Mouse (Mus musculus) hindbrain, embryonic 15.5 days (tissue): ENCODE data around the gene Nipal3. TPM values are rescaled to one million over a fixed set of nuclear protein-coding genes. Genes with fewer than 3 reads are reported as not detected.

Experiments used
- ATAC-seq: fragments of 200-750 bp; cut with Nextera tagmentation; 2 replicates; pipeline ENCODE4 v1.8.0; 2017; ENCODE audit warnings: low read depth, moderate number of reproducible peaks, moderate TSS enrichment; ENCODE audit not compliant: low FRiP score
- H3K27ac ChIP-seq: fragments of 300-500 bp; sonication (generic); replicated peaks from 2 replicates; pipeline ENCODE4 v1.5.1; 2015; ENCODE audit warnings: mild to moderate bottlenecking, inconsistent platforms
- H3K27me3 ChIP-seq: fragments of 300-500 bp; sonication (generic); 2 replicates; pipeline ENCODE4 v1.6.1; 2015; ENCODE audit warnings: control low read depth, inconsistent platforms
- H3K36me3 ChIP-seq: fragments of 300-500 bp; sonication (generic); 2 replicates; pipeline ENCODE4 v1.6.1; 2015; ENCODE audit warnings: control low read depth, inconsistent platforms
- H3K4me1 ChIP-seq: fragments of 300-500 bp; sonication (generic); replicated peaks from 2 replicates; pipeline ENCODE4 v1.6.1; 2015; ENCODE audit warnings: control low read depth, inconsistent platforms
- H3K4me2 ChIP-seq: fragments of 300-500 bp; sonication (generic); 2 replicates; pipeline ENCODE4 v1.6.1; 2015; ENCODE audit warnings: moderate library complexity, mild to moderate bottlenecking, inconsistent platforms
- H3K4me3 ChIP-seq: fragments of 300-500 bp; sonication (generic); 2 replicates; pipeline ENCODE4 v1.5.1; 2015; ENCODE audit warnings: mild to moderate bottlenecking, inconsistent platforms
- H3K9ac ChIP-seq: fragments of 300-500 bp; sonication (generic); 2 replicates; pipeline ENCODE4 v1.6.1; 2015; ENCODE audit warnings: inconsistent platforms
- H3K9me3 ChIP-seq: fragments of 300-500 bp; sonication (generic); 2 replicates; pipeline ENCODE4 v1.6.1; 2016; ENCODE audit warnings: control low read depth, inconsistent platforms
- WGBS: fragments of 180-500 bp; shearing (Covaris S2); methylation state at CpG from one replicate; pipeline ENCODE4 v1.1.7; 2015; 5-methylcytosine and 5-hydroxymethylcytosine counted together
- polyA plus RNA-seq: library from polyadenylated mRNA; unstranded; fragments of >200 nt; fragmentation: Nextera tagmentation; extraction: Ambion mirVana; gene quantifications from 2 replicates; pipeline ENCODE4 v1.2.1, GENCODE M21; 2015

The Nipal3 gene
- polyA plus RNA-seq, 1 experiment from 2014 or later: 8.1 TPM

- no peaks in the 10 kb centered on the region for H3K36me3 ChIP-seq
- H3K27ac ChIP-seq: no peak overlapping the region
- H3K4me1 ChIP-seq: peaks cover 12% of the 10 kb centered on the region
- no peak for ATAC-seq
- no peak overlapping the region for H3K9ac ChIP-seq
- H3K9me3 ChIP-seq: no peaks in the 10 kb centered on the region
- H3K4me2 ChIP-seq: no peak overlapping the region
- 74% methylated on average over 3 of the region's 3 CpGs for WGBS
- H3K4me3 ChIP-seq: no peak overlapping the region
- no peaks in the 10 kb centered on the region for H3K27me3 ChIP-seq
These were observed 5.0 kb upstream of the Nipal3 start for GRCm38 (mm10) chr4:135499831-135500230.

- Histone ChIP-seq H3K36me3 (no peaks in the 10 kb centered on the region), H3K9ac (no peak overlapping the region), H3K9me3 (no peaks in the 10 kb centered on the region), H3K27me3 (no peaks in the 10 kb centered on the region), H3K4me2 (no peak overlapping the region), H3K27ac (no peak overlapping the region), H3K4me3 (no peak overlapping the region), H3K4me1 (peaks cover 20% of the 10 kb centered on the region)
- 86% methylated on average over 6 of the region's 6 CpGs for WGBS
- ATAC-seq: no peak
These were observed 3.3 kb upstream of the Nipal3 start for GRCm38 (mm10) chr4:135498136-135498535.

DNA sequence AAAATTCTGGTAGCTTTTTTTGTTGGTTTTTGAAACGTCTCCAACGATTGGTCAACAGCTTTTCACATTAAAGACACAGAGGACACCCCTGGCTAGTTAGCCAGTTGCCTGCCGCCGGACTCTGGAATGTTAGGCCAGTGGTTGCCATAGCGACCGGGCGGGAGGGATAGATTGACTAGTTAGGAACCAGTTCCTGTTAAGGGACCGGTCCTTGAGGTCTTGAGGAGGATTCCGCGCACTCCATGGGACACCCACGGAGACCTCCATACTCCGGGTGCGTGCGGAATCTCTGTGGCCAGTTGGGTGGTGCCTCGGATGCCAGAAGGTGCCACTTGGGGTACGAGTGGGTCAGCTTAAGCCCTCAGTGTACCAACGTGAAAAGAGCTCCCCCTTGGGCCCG lies 972 bp upstream of the Nipal3 start:
- WGBS: 13% methylated on average over 18 of the region's 18 CpGs
- H3K9me3 ChIP-seq: no peaks in the 10 kb centered on the region
- peak overlapping the region; percentile 87 for H3K4me3 ChIP-seq
- H3K4me2 ChIP-seq: peak overlapping the region; percentile 93
- 0 out of 2 replicates have a peak, but pooled peaks cover 4% of the 10 kb centered on the region for H3K27me3 ChIP-seq
- H3K27ac ChIP-seq: no peak overlapping the region
- H3K9ac ChIP-seq: no peak overlapping the region
- peaks cover 26% of the 10 kb centered on the region for H3K4me1 ChIP-seq
- H3K36me3 ChIP-seq: 0 out of 2 replicates have a peak, but pooled peaks cover under 1% of the 10 kb centered on the region
- no peak for ATAC-seq

- H3K27me3 ChIP-seq: 0 out of 2 replicates have a peak, but pooled peaks cover 4% of the 10 kb centered on the region
- peak overlapping the region; percentile 79 for H3K27ac ChIP-seq
- no peaks in the 10 kb centered on the region for H3K9me3 ChIP-seq
- no peak for ATAC-seq
- peaks cover 26% of the 10 kb centered on the region for H3K4me1 ChIP-seq
- H3K4me3 ChIP-seq: peak overlapping the region; percentile 87
- peaks cover 4% of the 10 kb centered on the region; the same call in 1 of the 2 replicates for H3K36me3 ChIP-seq
- peak overlapping the region; percentile 93 for H3K4me2 ChIP-seq
- peak overlapping the region; percentile 56 for H3K9ac ChIP-seq
- WGBS: 12% methylated on average over 9 of the region's 9 CpGs
These were observed 556 bp upstream of the Nipal3 start for GRCm38 (mm10) chr4:135495397-135495791.

DNA sequence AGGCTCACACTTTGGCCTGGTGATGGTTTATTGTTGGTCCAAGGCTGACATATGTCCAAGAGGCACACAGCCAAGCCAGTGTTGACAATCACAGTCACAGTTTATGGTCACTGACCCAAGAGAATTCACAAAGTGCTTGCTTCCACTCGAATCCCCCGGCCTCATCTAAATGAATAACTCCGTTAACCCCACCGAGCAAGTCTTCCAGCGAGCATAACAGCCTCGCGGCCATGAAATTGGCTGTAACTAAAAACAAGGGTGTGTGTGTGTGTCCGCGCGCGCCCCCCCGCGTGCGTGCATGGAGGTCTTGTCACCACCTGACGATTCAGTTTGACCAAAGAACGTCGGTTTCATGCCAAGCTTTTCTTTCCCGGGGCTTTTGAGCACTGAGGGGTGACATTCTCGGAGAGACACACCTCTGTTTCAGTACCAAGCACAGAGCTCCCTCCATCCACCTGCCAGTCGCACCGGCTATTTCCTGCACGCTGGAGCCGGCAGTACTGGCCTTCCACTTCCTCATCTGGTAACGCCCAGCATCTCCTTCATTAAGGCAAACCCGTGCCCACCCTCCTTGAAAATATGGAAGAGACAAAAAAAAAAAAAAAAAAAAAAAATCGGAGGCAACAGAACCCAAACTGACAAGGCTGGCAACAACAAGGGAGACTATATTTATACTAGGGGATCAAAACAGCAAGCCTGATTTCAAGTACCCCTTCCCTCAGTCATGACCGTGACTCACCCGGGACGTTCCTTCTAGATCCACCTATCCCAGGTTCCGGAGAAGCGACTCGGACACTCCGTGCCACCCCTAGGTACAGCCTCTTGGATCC lies 932 bp downstream of the Nipal3 start:
- under 1% methylated on average over 33 of the region's 33 CpGs for WGBS
- peak; percentile 14; the same call in 1 of the 2 replicates for ATAC-seq
- Histone ChIP-seq H3K36me3 (peaks cover 17% of the 10 kb centered on the region), H3K4me2 (peak overlapping the region; percentile 93), H3K27me3 (0 out of 2 replicates have a peak, but pooled peaks cover 4% of the 10 kb centered on the region), H3K27ac (peak overlapping the region; percentile 36), H3K4me1 (peaks cover 26% of the 10 kb centered on the region), H3K9me3 (no peaks in the 10 kb centered on the region), H3K4me3 (peak overlapping the region; percentile 87), H3K9ac (peak overlapping the region; percentile 56)

DNA sequence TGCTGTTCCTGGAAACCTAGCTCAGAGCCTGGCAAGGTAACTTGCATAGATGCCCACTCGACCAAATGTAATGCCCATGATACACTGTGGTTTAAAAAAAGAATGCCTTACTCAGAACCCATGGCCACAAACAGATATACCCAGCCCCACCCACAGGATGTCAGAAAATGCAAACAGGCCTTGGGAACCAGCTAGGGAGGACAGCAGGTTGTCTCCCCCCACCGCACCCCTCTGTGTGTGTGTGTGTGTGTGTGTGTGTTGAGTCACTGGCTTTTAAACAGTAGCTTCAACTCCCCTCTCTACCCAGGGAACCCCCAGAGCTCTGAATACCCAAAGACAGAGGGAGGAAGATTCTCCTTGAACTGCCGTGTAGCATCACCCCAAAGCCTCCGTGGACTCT lies 1.6 kb downstream of the Nipal3 start:
- no peaks in the 10 kb centered on the region for H3K9me3 ChIP-seq
- peaks cover 26% of the 10 kb centered on the region for H3K4me1 ChIP-seq
- H3K9ac ChIP-seq: peak overlapping the region; percentile 56; the same call in 1 of the 2 replicates
- H3K4me2 ChIP-seq: peak overlapping the region; percentile 93
- ATAC-seq: no peak
- 0 out of 2 replicates have a peak, but pooled peaks cover 4% of the 10 kb centered on the region for H3K27me3 ChIP-seq
- WGBS: 42% methylated on average over 4 of the region's 4 CpGs
- peak overlapping the region; percentile 87 for H3K4me3 ChIP-seq
- peak overlapping the region; percentile 36; the same call in 1 of the 2 replicates for H3K27ac ChIP-seq
- H3K36me3 ChIP-seq: peaks cover 24% of the 10 kb centered on the region

GRCm38 (mm10) chr4:135489256-135489655 lies 5.6 kb downstream of the Nipal3 start:
- peaks cover 12% of the 10 kb centered on the region for H3K4me1 ChIP-seq
- no peak for ATAC-seq
- no peak overlapping the region for H3K27ac ChIP-seq
- no peak overlapping the region for H3K9ac ChIP-seq
- H3K27me3 ChIP-seq: 0 out of 2 replicates have a peak, but pooled peaks cover 4% of the 10 kb centered on the region
- no peaks in the 10 kb centered on the region for H3K9me3 ChIP-seq
- WGBS: 89% methylated on average over 7 of the region's 7 CpGs
- peaks cover 24% of the 10 kb centered on the region for H3K36me3 ChIP-seq
- no peak overlapping the region for H3K4me3 ChIP-seq
- H3K4me2 ChIP-seq: no peak overlapping the region

GRCm38 (mm10) chr4:135486352-135486751 lies 8.5 kb downstream of the Nipal3 start:
- Histone ChIP-seq H3K9me3 (no peaks in the 10 kb centered on the region), H3K4me2 (no peak overlapping the region), H3K4me3 (no peak overlapping the region), H3K36me3 (peaks cover 26% of the 10 kb centered on the region), H3K9ac (no peak overlapping the region), H3K27ac (no peak overlapping the region), H3K4me1 (no peaks in the 10 kb centered on the region), H3K27me3 (no peaks in the 10 kb centered on the region)
- ATAC-seq: no peak
- WGBS: 85% methylated on average over 11 of the region's 11 CpGs

DNA sequence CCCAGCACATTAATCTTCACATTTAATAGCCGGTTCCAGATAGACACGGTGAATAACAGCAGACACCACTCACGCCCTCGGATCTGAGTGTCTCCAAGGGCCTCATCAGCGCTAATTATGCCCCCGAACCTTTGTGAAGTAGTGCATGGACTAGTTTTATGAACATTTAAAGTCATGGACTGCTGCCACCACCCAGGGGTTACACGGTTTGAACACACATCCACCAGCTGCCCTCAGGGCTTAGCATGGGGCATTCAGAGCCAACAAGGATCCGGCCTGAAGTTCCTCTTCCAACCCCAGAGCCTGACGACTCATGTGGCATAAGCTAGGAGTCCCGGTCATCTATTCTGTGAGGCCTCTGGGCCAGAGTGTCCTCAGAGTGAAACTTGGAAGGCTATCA lies 9.8 kb downstream of the Nipal3 start:
- Histone ChIP-seq H3K9ac (no peak overlapping the region; the same call in 1 of the 2 replicates), H3K27me3 (no peaks in the 10 kb centered on the region), H3K4me3 (no peak overlapping the region), H3K4me2 (no peak overlapping the region), H3K9me3 (no peaks in the 10 kb centered on the region), H3K27ac (no peak overlapping the region), H3K36me3 (peaks cover 19% of the 10 kb centered on the region), H3K4me1 (no peaks in the 10 kb centered on the region)
- WGBS: 64% methylated on average over 10 of the region's 10 CpGs
- ATAC-seq: no peak

GRCm38 (mm10) chr4:135480370-135480769 lies 14.5 kb downstream of the Nipal3 start:
- H3K4me1 ChIP-seq: no peaks in the 10 kb centered on the region
- no peaks in the 10 kb centered on the region for H3K9me3 ChIP-seq
- 0 out of 2 replicates have a peak, but pooled peaks cover 2% of the 10 kb centered on the region for H3K36me3 ChIP-seq
- no peak overlapping the region for H3K4me3 ChIP-seq
- H3K9ac ChIP-seq: no peak overlapping the region
- ATAC-seq: no peak
- H3K4me2 ChIP-seq: no peak overlapping the region
- no peaks in the 10 kb centered on the region for H3K27me3 ChIP-seq
- no peak overlapping the region for H3K27ac ChIP-seq
- 83% methylated on average over 9 of the region's 9 CpGs for WGBS

DNA sequence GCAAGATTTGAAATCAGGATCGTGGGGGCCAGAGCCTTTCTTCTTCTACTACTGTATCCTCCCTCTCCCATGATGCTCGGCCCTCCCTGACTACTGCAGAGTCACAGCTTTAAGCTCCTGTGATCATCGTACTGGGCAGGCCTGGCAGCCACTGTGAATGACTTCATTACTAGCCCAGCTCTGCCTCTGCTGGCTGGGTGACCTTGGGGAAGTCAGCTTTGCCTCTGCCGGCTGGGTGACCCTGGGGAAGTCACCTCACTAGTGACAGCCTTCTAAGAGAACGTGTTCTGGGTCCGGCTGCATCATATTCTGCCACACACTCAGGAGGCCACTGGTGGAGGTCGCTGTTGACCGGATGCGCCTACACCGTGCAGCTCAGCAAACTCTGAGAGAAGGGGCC lies 17.0 kb downstream of the Nipal3 start:
- H3K27me3 ChIP-seq: no peaks in the 10 kb centered on the region
- H3K4me2 ChIP-seq: no peak overlapping the region
- ATAC-seq: no peak
- H3K36me3 ChIP-seq: 0 out of 2 replicates have a peak, but pooled peaks cover 2% of the 10 kb centered on the region
- H3K9me3 ChIP-seq: no peaks in the 10 kb centered on the region
- no peak overlapping the region for H3K4me3 ChIP-seq
- no peaks in the 10 kb centered on the region for H3K4me1 ChIP-seq
- H3K27ac ChIP-seq: no peak overlapping the region
- H3K9ac ChIP-seq: no peak overlapping the region
- 83% methylated on average over 10 of the region's 10 CpGs for WGBS

DNA sequence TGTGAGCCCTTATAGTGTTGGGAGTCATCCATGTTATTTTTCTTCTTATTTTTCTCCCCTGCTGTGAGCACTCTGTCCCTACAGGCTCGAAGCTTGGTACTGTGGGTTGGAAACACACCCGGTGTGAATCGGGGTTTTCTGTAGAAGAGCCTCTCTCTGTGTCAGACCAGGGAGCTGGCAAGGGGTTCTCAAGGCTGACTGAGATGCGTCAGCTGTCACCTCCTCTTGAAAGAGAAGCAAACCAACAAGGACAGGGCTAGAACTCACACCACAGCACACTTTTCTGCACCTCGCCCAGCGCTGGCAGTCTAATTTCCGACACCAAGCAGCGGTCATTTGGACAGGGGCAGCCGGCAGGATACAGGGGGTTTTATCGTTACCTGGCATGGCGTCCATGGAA lies 31.4 kb downstream of the Nipal3 start:
- 93% methylated on average over 11 of the region's 11 CpGs for WGBS
- Histone ChIP-seq H3K9me3 (no peaks in the 10 kb centered on the region), H3K36me3 (peaks cover 15% of the 10 kb centered on the region), H3K9ac (no peak overlapping the region), H3K4me2 (no peak overlapping the region), H3K4me3 (no peak overlapping the region), H3K27ac (no peak overlapping the region), H3K4me1 (no peaks in the 10 kb centered on the region), H3K27me3 (no peaks in the 10 kb centered on the region)
- no peak for ATAC-seq
